Mouse (Mus musculus) intestine, postnatal 0 days (tissue): ENCODE data around the gene Xrra1. TPM values are rescaled to one million over a fixed set of nuclear protein-coding genes. Genes with fewer than 3 reads are reported as not detected.

Experiments used
- ATAC-seq: fragments of 200-750 bp; cut with Nextera tagmentation; 2 replicates; pipeline ENCODE4 v1.8.0; 2017; ENCODE audit warnings: mild to moderate bottlenecking, moderate TSS enrichment, moderate library complexity
- H3K27ac ChIP-seq: fragments of 300-500 bp; sonication (generic); 2 replicates; pipeline ENCODE4 v1.5.1; 2014; ENCODE audit warnings: mild to moderate bottlenecking, low read depth, low read length, moderate library complexity
- H3K27me3 ChIP-seq: fragments of 300-500 bp; sonication (generic); replicated peaks from 2 replicates; pipeline ENCODE4 v1.6.1; 2014; ENCODE audit warnings: low read length, mixed read lengths; ENCODE audit not compliant: control insufficient read depth, insufficient read depth
- H3K36me3 ChIP-seq: fragments of 300-500 bp; sonication (generic); 2 replicates; pipeline ENCODE4 v1.6.1; 2014; ENCODE audit warnings: mild to moderate bottlenecking, moderate library complexity; ENCODE audit not compliant: control insufficient read depth, insufficient read depth
- H3K4me1 ChIP-seq: fragments of 300-500 bp; sonication (generic); replicated peaks from 2 replicates; pipeline ENCODE4 v1.6.1; 2014; ENCODE audit warnings: antibody characterized with exemption, low read length, mixed read lengths; ENCODE audit not compliant: control insufficient read depth, insufficient read depth
- H3K4me2 ChIP-seq: fragments of 300-500 bp; sonication (generic); replicated peaks from 2 replicates; pipeline ENCODE4 v1.6.1; 2014; ENCODE audit warnings: low read depth, mild to moderate bottlenecking, moderate library complexity
- H3K4me3 ChIP-seq: fragments of 300-500 bp; sonication (generic); 2 replicates; pipeline ENCODE4 v1.5.1; 2014; ENCODE audit warnings: low read depth, low read length
- H3K9ac ChIP-seq: fragments of 300-500 bp; sonication (generic); 2 replicates; pipeline ENCODE4 v1.6.1; 2014; ENCODE audit warnings: mild to moderate bottlenecking, low read depth, low read length
- H3K9me3 ChIP-seq: fragments of 300-500 bp; sonication (generic); 2 replicates; pipeline ENCODE4 v1.6.1; 2016; ENCODE audit warnings: mixed run types; ENCODE audit not compliant: control insufficient read depth
- CTCF ChIP-seq: sonication (generic); IDR thresholded peaks from 2 replicates; pipeline ENCODE4 v1.5.1; 2016; ENCODE audit warnings: low read depth, mild to moderate bottlenecking, control low read depth, antibody characterized with exemption, moderate library complexity
- WGBS: fragments of 180-500 bp; shearing (Covaris S2); extraction: QIAGEN DNeasy Blood & Tissue Kit; methylation state at CpG from one replicate; pipeline ENCODE4 v1.1.7; 2014; 5-methylcytosine and 5-hydroxymethylcytosine counted together
- polyA plus RNA-seq: library from polyadenylated mRNA; unstranded; fragments of >200 nt; fragmentation: Nextera tagmentation; extraction: Ambion mirVana; gene quantifications from 2 replicates; pipeline ENCODE4 v1.2.1, GENCODE M21; 2015

Gene Xrra1
- polyA plus RNA-seq, 1 experiment from 2014 or later: 0.17 TPM

DNA sequence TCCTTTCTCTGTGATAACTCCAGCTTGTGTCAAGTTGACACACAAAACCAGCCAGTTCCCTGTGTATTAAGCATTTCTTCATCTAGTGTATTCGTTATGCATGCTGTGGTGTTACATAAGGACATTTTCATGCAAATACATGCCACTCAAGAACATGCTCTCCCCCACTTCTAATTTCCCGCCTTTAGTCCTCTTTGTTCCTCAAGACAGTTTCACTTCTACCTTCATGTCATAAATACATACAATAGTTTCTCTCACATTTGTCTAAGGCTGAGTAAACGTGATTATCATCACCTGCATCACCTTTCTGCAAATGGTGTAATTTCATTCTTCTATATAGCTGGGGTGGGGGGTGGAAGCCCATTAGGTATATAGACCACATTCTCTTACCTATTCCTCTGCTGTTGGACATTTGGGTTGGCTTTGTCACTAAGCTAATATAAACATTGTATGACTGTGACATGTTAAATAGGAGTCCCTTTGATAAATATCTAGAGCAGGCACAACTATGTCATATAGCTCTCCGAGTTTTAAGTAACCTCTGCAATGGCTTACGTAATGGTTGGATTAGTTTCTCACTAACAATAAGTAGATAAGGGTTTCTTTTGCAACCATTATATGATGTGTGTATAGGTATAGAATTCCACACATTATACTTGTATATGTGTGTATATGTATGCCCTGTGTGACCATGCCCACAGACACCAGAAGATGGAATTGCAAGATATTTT, 25.6 kb upstream of the Xrra1 start:
- H3K9ac ChIP-seq: no peak overlapping the region
- no peak overlapping the region for H3K4me2 ChIP-seq
- no peak for ATAC-seq
- H3K9me3 ChIP-seq: no peaks in the 10 kb centered on the region
- TF ChIP-seq CTCF: no peak
- no peaks in the 10 kb centered on the region for H3K27me3 ChIP-seq
- H3K36me3 ChIP-seq: peaks cover 5% of the 10 kb centered on the region; the same call in 1 of the 2 replicates
- H3K4me3 ChIP-seq: no peak overlapping the region
- WGBS: 55% methylated on average over 5 of the region's 5 CpGs
- H3K27ac ChIP-seq: no peak overlapping the region
- no peaks in the 10 kb centered on the region for H3K4me1 ChIP-seq

DNA sequence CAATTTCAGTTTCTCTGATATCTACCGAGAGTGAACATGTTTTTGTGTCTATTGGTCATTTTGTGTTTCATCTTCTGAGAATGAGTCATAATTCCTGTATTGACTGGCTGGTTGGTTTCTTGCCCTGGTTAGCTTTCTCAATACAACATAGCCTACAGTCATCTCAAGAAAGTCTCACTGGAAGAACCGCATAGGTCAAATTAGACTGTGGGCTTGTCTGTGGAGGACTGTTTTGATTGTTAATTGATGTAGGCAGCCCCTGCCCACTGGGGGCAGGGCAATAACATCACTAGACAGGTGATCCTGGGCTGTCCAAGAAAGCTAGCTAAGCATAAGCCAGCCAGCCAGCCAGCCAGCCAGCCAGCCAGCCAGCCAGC, 25.1 kb upstream of the Xrra1 start:
- Histone ChIP-seq H3K27me3 (no peaks in the 10 kb centered on the region), H3K36me3 (peaks cover 10% of the 10 kb centered on the region; the same call in 1 of the 2 replicates), H3K9me3 (no peaks in the 10 kb centered on the region), H3K4me3 (no peak overlapping the region), H3K9ac (no peak overlapping the region), H3K27ac (no peak overlapping the region), H3K4me2 (no peak overlapping the region), H3K4me1 (no peaks in the 10 kb centered on the region)
- TF ChIP-seq CTCF: no peak
- WGBS: 70% methylated on average over 2 of the region's 2 CpGs
- no peak for ATAC-seq

DNA sequence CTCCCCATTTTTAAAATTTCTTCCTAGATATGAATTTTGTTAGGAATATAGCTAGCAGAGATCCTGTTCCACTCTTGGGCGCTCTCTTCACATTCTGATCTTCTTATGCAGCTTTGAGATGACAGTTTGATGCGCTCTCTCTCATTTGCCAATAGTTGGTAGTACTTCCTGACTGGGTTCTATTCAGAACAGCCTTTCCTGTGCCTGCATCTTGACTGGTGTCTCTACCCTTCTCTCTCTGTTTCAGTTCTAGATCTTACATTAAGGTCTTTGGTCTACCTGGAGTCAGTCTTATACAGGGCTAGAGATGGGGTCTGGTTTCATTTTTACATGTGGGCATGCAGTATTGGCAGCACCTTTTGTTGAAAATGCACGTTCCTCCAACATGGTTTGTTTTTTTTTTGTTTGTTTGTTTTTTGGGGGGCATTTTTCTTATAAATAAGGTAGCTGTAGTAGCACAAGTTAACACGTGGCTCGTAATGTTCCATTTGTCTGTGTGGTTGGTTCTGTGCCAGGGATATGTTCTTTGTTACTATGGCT, 24.5 kb upstream of the Xrra1 start:
- Histone ChIP-seq H3K4me2 (no peak overlapping the region), H3K27ac (no peak overlapping the region), H3K9me3 (no peaks in the 10 kb centered on the region), H3K9ac (no peak overlapping the region), H3K36me3 (peaks cover 13% of the 10 kb centered on the region; the same call in 1 of the 2 replicates), H3K27me3 (no peaks in the 10 kb centered on the region), H3K4me1 (no peaks in the 10 kb centered on the region), H3K4me3 (no peak overlapping the region)
- no peak for TF ChIP-seq CTCF
- 83% methylated on average over 5 of the region's 5 CpGs for WGBS
- no peak for ATAC-seq

DNA sequence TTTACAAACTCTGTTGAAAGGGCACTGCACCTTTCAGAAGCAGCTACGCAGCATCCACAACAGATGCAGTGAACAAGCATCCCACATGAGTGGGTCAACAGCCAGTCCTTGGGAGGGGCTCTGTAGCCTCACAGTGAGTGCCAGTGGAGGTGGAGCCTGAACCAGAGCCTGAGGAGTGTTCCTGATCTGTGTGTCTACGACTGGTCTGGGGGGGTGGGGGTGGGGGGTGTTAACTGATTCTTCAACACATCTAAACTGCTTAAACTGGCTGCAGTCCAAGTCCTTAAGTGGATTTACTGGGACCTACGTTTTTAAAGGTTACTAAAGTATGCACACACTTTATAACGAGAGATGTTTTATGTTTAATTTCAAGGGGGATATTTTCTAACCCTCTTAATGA, 22.1 kb upstream of the Xrra1 start:
- ATAC-seq: no peak
- peaks cover 17% of the 10 kb centered on the region; the same call in 1 of the 2 replicates for H3K36me3 ChIP-seq
- H3K27me3 ChIP-seq: no peaks in the 10 kb centered on the region
- no peaks in the 10 kb centered on the region for H3K9me3 ChIP-seq
- H3K4me1 ChIP-seq: no peaks in the 10 kb centered on the region
- no peak overlapping the region for H3K27ac ChIP-seq
- H3K4me3 ChIP-seq: no peak overlapping the region
- H3K4me2 ChIP-seq: no peak overlapping the region
- H3K9ac ChIP-seq: no peak overlapping the region
- 48% methylated on average over 4 of the region's 4 CpGs for WGBS
- TF ChIP-seq CTCF: no peak

DNA sequence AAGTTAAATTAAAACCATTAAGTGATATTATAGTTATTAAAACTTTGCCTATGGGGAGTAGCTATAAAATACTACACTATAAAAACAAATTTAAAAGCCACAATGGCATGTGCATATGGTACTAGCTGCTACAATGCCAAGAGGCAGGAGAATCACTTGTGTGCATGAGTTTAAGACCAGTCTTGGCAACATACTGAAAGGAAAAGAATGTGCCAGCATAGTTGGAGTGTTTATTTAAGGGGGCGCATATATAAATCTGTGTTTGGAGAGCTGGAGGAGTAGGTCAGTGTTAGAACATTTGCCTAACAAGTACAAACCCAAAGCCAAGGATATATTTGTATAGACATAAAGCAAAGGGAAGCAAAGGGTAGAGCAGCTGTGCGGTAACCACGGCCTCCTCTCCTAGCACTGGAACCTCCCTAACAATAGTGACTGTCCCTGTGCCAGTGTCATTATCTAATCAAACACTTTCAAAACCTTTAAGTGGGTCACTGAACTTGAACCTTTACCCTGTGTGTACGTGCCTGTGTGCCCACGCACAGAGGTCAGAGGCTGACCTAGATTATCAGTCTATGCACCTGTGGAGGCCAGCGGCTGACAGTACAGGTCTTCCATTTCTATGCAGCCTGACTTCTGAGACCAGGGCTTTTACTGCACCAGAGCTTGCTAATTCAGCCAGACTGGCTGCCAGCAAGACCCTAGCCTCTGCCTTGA, 21.4 kb upstream of the Xrra1 start:
- no peak for TF ChIP-seq CTCF
- no peak overlapping the region for H3K4me2 ChIP-seq
- no peaks in the 10 kb centered on the region for H3K27me3 ChIP-seq
- no peaks in the 10 kb centered on the region for H3K9me3 ChIP-seq
- H3K36me3 ChIP-seq: peaks cover 22% of the 10 kb centered on the region; the same call in 1 of the 2 replicates
- peak overlapping the region; percentile 71 for H3K27ac ChIP-seq
- peak; percentile 82 for ATAC-seq
- H3K4me1 ChIP-seq: no peaks in the 10 kb centered on the region
- H3K4me3 ChIP-seq: no peak overlapping the region
- WGBS: 42% methylated on average over 6 of the region's 6 CpGs
- H3K9ac ChIP-seq: no peak overlapping the region

DNA sequence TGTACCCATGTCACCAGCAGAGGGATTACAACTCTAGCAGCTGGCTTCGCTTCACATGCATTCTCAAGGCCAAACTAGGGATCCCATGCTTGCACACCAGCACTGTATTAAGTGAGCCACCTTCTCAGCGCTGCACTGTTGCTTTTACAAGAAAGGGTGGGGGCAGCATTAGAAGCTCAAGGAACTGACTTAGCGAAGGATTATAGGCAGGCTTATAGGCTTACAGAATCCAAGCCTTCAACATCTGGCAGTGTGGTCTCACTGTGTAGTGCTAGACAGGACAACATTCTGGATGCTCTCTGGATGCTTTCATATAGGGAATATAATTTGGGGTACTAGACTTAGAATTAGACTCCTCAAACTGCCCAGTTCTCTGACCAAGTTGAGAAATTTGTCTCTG, 20.7 kb upstream of the Xrra1 start:
- no peak for ATAC-seq
- no peaks in the 10 kb centered on the region for H3K4me1 ChIP-seq
- H3K27me3 ChIP-seq: no peaks in the 10 kb centered on the region
- H3K4me2 ChIP-seq: no peak overlapping the region
- 79% methylated on average over 3 of the region's 3 CpGs for WGBS
- peaks cover 29% of the 10 kb centered on the region; the same call in 1 of the 2 replicates for H3K36me3 ChIP-seq
- no peak overlapping the region for H3K9ac ChIP-seq
- H3K27ac ChIP-seq: peak overlapping the region; percentile 71
- no peaks in the 10 kb centered on the region for H3K9me3 ChIP-seq
- TF ChIP-seq CTCF: peak; percentile 46
- H3K4me3 ChIP-seq: no peak overlapping the region
